Mouse (Mus musculus) heart, embryonic 12.5 days (tissue): Measurements from ENCODE around the gene Rad51d. TPM values are rescaled to one million over a fixed set of nuclear protein-coding genes. Genes with fewer than 3 reads are reported as not detected.
A peak's percentile ranks its signal among the peaks of the same experiment; 100 is the strongest.
"Not testable (repeated sequence)": the region's sequence is repeated elsewhere in the genome, so short reads cannot be mapped to it uniquely, and the experiment has no call there.

Experiments
- ATAC-seq: fragments of 200-750 bp; cut with Nextera tagmentation; 2 replicates; pipeline ENCODE4 v1.8.0; 2017; ENCODE audit warnings: moderate TSS enrichment, moderate library complexity; ENCODE audit not compliant: insufficient number of reproducible peaks, low FRiP score
- H3K27ac ChIP-seq: fragments of 300-500 bp; sonication (generic); 2 replicates; pipeline ENCODE4 v1.5.1; 2016; ENCODE audit warnings: mild to moderate bottlenecking, moderate library complexity; ENCODE audit not compliant: poor library complexity, severe bottlenecking
- H3K27me3 ChIP-seq: fragments of 300-500 bp; sonication (generic); replicated peaks from 2 replicates; pipeline ENCODE4 v1.6.1; 2016; ENCODE audit warnings: mild to moderate bottlenecking, moderate library complexity
- H3K36me3 ChIP-seq: fragments of 300-500 bp; sonication (generic); 2 replicates; pipeline ENCODE4 v1.6.1; 2016; ENCODE audit warnings: mild to moderate bottlenecking, moderate library complexity
- H3K4me1 ChIP-seq: fragments of 300-500 bp; sonication (generic); replicated peaks from 2 replicates; pipeline ENCODE4 v1.6.1; 2016; ENCODE audit warnings: mild to moderate bottlenecking
- H3K4me2 ChIP-seq: fragments of 300-500 bp; sonication (generic); 2 replicates; pipeline ENCODE4 v1.6.1; 2016; ENCODE audit warnings: mild to moderate bottlenecking, moderate library complexity
- H3K4me3 ChIP-seq: fragments of 300-500 bp; sonication (generic); 2 replicates; pipeline ENCODE4 v1.5.1; 2016; ENCODE audit warnings: mild to moderate bottlenecking
- H3K9ac ChIP-seq: fragments of 300-500 bp; sonication (generic); 2 replicates; pipeline ENCODE4 v1.6.1; 2016; ENCODE audit warnings: mild to moderate bottlenecking, moderate library complexity
- H3K9me3 ChIP-seq: fragments of 300-500 bp; sonication (generic); replicated peaks from 2 replicates; pipeline ENCODE4 v1.6.1; 2016; ENCODE audit warnings: mild to moderate bottlenecking, moderate library complexity
- WGBS: fragments of 180-500 bp; shearing (Covaris S2); methylation state at CpG from one replicate; pipeline ENCODE4 v1.1.7; 2016; 5-methylcytosine and 5-hydroxymethylcytosine counted together
- polyA plus RNA-seq: library from polyadenylated mRNA; unstranded; fragments of >200 nt; fragmentation: Nextera tagmentation; extraction: Ambion mirVana; gene quantifications from 2 replicates; pipeline ENCODE4 v1.2.1, GENCODE M21; 2016

Gene Rad51d
- polyA plus RNA-seq, result 13.0 and 14.6 TPM in 2 replicates

- WGBS, result 0% methylated on average over 26 of the region's 26 CpGs
Measured at GRCm38 (mm10) chr11:82890342-82890762, at the start of gene Rad51d. Gene Rad51d, minus strand, starts transcription at chr11:82890614.

GRCm38 (mm10) chr11:82933186-82933585 lies 42.8 kb upstream of the Rad51d start:
- Histone ChIP-seq H3K9ac (peak overlapping the region; percentile 83), H3K9me3 (0 out of 2 replicates have a peak, but pooled peaks cover 2% of the 10 kb centered on the region), H3K36me3 (peaks cover 75% of the 10 kb centered on the region), H3K4me2 (peak overlapping the region; percentile 98), H3K4me1 (0 out of 2 replicates have a peak, but pooled peaks cover 11% of the 10 kb centered on the region), H3K27me3 (peaks cover 23% of the 10 kb centered on the region; the same call in 1 of the 2 replicates), H3K27ac (no peak overlapping the region), H3K4me3 (peak overlapping the region; percentile 64)
- 26% methylated on average over 29 of the region's 29 CpGs for WGBS
- ATAC-seq, result no peak

More at GRCm38 (mm10) chr11:82890342-82890762, at the start of gene Rad51d:
- H3K4me3 ChIP-seq, result peak within 1 kb of the TSS; percentile 74
- peak within 1 kb of the TSS; percentile 92 for H3K4me2 ChIP-seq
- H3K9ac ChIP-seq, result peak within 1 kb of the TSS; percentile 80
- H3K4me1 ChIP-seq, result peaks cover 17% of the 10 kb centered on the region
- no peaks in the 10 kb centered on the region for H3K36me3 ChIP-seq
- no peaks in the 10 kb centered on the region; the same call in 1 of the 2 replicates for H3K27me3 ChIP-seq
- peak; percentile 93 for ATAC-seq
- no peaks in the 10 kb centered on the region for H3K9me3 ChIP-seq
- peak within 1 kb of the TSS; percentile 62 for H3K27ac ChIP-seq

- H3K4me3 ChIP-seq, result peak overlapping the region; percentile 64
- not testable (repeated sequence) for H3K9me3 ChIP-seq, H3K27ac ChIP-seq, ATAC-seq
- H3K36me3 ChIP-seq, result peaks cover 72% of the 10 kb centered on the region
- peak overlapping the region; percentile 98 for H3K4me2 ChIP-seq
- H3K27me3 ChIP-seq, result peaks cover 23% of the 10 kb centered on the region; the same call in 1 of the 2 replicates
- peak overlapping the region; percentile 83 for H3K9ac ChIP-seq
- 5% methylated on average over 111 of the region's 119 CpGs for WGBS
- 0 out of 2 replicates have a peak, but pooled peaks cover 11% of the 10 kb centered on the region for H3K4me1 ChIP-seq
Measured at GRCm38 (mm10) chr11:82931671-82932450, 41.4 kb upstream of the Rad51d start.

- not testable (repeated sequence) for ATAC-seq, H3K27ac ChIP-seq, H3K9me3 ChIP-seq
- peak overlapping the region; percentile 83 for H3K9ac ChIP-seq
- 4% methylated on average over 63 of the region's 63 CpGs for WGBS
- 0 out of 2 replicates have a peak, but pooled peaks cover 11% of the 10 kb centered on the region for H3K4me1 ChIP-seq
- H3K4me2 ChIP-seq, result peak overlapping the region; percentile 98
- peak overlapping the region; percentile 64 for H3K4me3 ChIP-seq
- H3K36me3 ChIP-seq, result peaks cover 72% of the 10 kb centered on the region
- peaks cover 23% of the 10 kb centered on the region; the same call in 1 of the 2 replicates for H3K27me3 ChIP-seq
Measured at GRCm38 (mm10) chr11:82931161-82931560, 40.7 kb upstream of the Rad51d start.

- 8% methylated on average over 83 of the region's 85 CpGs for WGBS
- H3K27ac ChIP-seq, H3K9me3 ChIP-seq, ATAC-seq: not testable (repeated sequence)
- H3K9ac ChIP-seq, result peak overlapping the region; percentile 83; the same call in 1 of the 2 replicates
- peaks cover 17% of the 10 kb centered on the region for H3K4me1 ChIP-seq
- peak overlapping the region; percentile 64 for H3K4me3 ChIP-seq
- peak overlapping the region; percentile 98 for H3K4me2 ChIP-seq
- H3K36me3 ChIP-seq, result peaks cover 72% of the 10 kb centered on the region
- H3K27me3 ChIP-seq, result peaks cover 23% of the 10 kb centered on the region; the same call in 1 of the 2 replicates
Measured at GRCm38 (mm10) chr11:82930391-82930955, 40.1 kb upstream of the Rad51d start.

GRCm38 (mm10) chr11:82929633-82929950 lies 39.2 kb upstream of the Rad51d start:
- ATAC-seq, result no peak
- no peak overlapping the region for H3K4me3 ChIP-seq
- H3K27ac ChIP-seq, result no peak overlapping the region
- peaks cover 23% of the 10 kb centered on the region; the same call in 1 of the 2 replicates for H3K27me3 ChIP-seq
- H3K9ac ChIP-seq, result no peak overlapping the region
- no peak overlapping the region for H3K4me2 ChIP-seq
- peaks cover 24% of the 10 kb centered on the region for H3K4me1 ChIP-seq
- H3K36me3 ChIP-seq, result peaks cover 75% of the 10 kb centered on the region
- 0 out of 2 replicates have a peak, but pooled peaks cover 2% of the 10 kb centered on the region for H3K9me3 ChIP-seq
- 70% methylated on average over 3 of the region's 3 CpGs for WGBS

- 44% methylated on average over 20 of the region's 20 CpGs for WGBS
- peaks cover 18% of the 10 kb centered on the region; the same call in 1 of the 2 replicates for H3K27me3 ChIP-seq
- no peak overlapping the region for H3K9ac ChIP-seq
- H3K4me3 ChIP-seq, result no peak overlapping the region
- 0 out of 2 replicates have a peak, but pooled peaks have one; percentile 24 for ATAC-seq
- no peak overlapping the region for H3K4me2 ChIP-seq
- H3K4me1 ChIP-seq, result peaks cover 24% of the 10 kb centered on the region
- no peak overlapping the region for H3K27ac ChIP-seq
- 0 out of 2 replicates have a peak, but pooled peaks cover 2% of the 10 kb centered on the region for H3K9me3 ChIP-seq
- H3K36me3 ChIP-seq, result peaks cover 74% of the 10 kb centered on the region
Measured at GRCm38 (mm10) chr11:82928897-82929632, 38.7 kb upstream of the Rad51d start.

- not testable (repeated sequence) for ATAC-seq, H3K27me3 ChIP-seq, H3K27ac ChIP-seq, H3K9ac ChIP-seq, H3K9me3 ChIP-seq, H3K4me3 ChIP-seq, H3K4me2 ChIP-seq
- Histone ChIP-seq H3K4me1 (peaks cover 14% of the 10 kb centered on the region), H3K36me3 (peaks cover 88% of the 10 kb centered on the region)
- WGBS, result 82% methylated on average over 6 of the region's 6 CpGs
Measured at GRCm38 (mm10) chr11:82923910-82924309, 33.5 kb upstream of the Rad51d start.

GRCm38 (mm10) chr11:82921691-82922090 lies 31.3 kb upstream of the Rad51d start:
- Histone ChIP-seq H3K9ac (no peak overlapping the region), H3K9me3 (no peaks in the 10 kb centered on the region), H3K27me3 (no peaks in the 10 kb centered on the region), H3K27ac (no peak overlapping the region), H3K36me3 (peaks cover 91% of the 10 kb centered on the region), H3K4me1 (peaks cover 14% of the 10 kb centered on the region), H3K4me3 (no peak overlapping the region), H3K4me2 (no peak overlapping the region)
- no peak for ATAC-seq
- WGBS, result 67% methylated on average over 4 of the region's 4 CpGs

GRCm38 (mm10) chr11:82920768-82921167 lies 30.4 kb upstream of the Rad51d start:
- WGBS, result 44% methylated on average over 10 of the region's 10 CpGs
- H3K4me2 ChIP-seq, result no peak overlapping the region

More at GRCm38 (mm10) chr11:82920768-82921167, 30.4 kb upstream of the Rad51d start:
- H3K4me1 ChIP-seq, result peaks cover 10% of the 10 kb centered on the region
- ATAC-seq, result no peak
- no peak overlapping the region for H3K27ac ChIP-seq
- no peak overlapping the region for H3K9ac ChIP-seq
- peaks cover 86% of the 10 kb centered on the region for H3K36me3 ChIP-seq
- H3K4me3 ChIP-seq, result no peak overlapping the region
- H3K27me3 ChIP-seq, result no peaks in the 10 kb centered on the region
- no peaks in the 10 kb centered on the region for H3K9me3 ChIP-seq
